Mouse (Mus musculus): ENCODE data around the gene Gfod2. TPM values are rescaled to one million over a fixed set of nuclear protein-coding genes. Genes with fewer than 3 reads are reported as not detected.

Gfod2 gene
- 5.2 TPM for polyA plus RNA-seq (2017; shearing (Covaris generic))

DNA sequence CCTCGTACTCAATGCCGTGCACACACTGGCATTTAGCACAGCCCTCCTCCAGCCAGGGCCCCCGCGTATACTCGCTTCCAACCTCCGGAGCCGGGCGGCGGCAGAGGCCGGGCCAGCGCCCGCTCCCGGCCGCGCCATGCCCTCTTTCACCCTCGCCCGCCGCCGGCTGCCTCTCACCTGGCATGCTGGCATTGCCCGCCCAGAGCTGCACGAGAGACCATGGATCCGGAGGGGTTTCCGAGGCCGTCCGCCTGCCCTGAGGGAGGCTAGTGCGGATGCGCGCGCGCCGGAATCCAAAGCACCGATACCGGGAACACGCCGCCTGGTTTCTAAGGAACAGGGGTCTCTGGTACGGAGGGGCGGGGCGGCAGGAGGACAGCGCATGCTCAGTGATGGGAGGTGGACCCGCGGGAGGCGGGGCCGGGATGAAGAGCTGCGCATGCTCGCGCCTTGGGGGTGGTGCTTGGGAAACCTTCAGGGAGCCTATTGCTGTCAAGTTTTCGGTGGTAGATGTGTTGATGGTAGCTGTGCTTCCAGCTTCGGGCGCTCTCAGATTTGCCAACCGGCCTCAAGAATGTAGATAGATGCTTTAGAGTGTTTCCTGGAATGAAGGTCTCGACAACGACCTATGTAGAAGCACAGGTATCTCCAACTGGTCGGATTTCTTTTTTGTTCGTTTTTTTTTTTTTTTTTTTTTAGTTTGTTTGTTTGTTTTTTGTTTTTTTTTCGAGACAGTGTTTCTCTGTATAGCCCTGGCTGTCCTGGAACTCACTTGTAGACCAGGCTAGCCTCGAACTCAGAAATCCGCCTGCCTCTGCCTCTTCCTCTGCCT, at the start of gene Gfod2:
Gene Gfod2, minus strand, starts transcription at position 388 of the 832 bp plus-strand sequence.

DNA sequence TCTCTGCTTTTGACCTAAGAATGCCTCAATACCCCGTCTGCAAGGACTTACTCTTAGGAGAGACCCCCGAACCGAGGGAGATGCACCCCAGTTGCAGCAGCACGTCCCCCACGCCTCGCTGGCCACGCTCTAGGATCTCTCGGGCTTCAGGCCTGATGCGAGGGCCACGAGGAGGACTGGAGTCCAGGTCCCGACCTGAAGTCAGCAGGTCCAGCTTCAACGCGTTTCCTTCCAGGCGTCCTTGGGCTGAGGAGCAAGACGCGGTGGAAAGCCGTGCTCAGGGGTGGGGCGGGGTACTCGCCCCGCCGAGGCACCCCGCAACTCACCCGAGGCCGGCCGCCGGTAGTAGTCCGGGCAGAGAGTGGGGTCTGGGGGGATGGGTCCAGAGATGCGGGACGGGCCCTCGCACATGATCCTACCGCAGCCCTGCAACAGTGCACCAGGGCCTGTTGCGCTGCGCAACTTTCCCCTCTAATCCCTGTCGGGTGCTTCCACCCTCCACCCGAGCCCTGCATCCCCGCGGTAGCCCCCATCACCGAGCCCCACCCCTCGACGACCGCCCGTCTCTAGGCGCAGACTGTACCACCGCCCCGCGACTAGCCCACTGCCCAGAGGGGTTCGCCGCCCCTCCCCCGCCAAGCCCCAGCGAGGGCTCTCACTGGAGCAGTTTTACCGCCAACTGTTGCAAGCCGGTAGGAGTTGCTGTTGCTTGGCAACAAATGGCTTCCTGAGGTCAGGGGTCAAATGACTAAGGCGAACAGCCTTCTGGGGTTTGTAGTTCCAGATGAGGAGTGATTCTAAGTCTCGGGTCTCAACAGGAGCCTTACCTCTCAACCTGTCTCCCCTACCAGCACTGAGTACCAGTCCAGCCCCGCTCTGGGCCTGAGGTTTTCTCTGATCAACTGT, 50.7 kb downstream of the Gfod2 start, which contains the start of the genes 4933405L10Rik and Enkd1:
Gene 4933405L10Rik, plus strand, starts transcription at position 158 of the 906 bp plus-strand sequence.
Gene Enkd1, minus strand, starts transcription at position 713 of the 906 bp plus-strand sequence.

DNA sequence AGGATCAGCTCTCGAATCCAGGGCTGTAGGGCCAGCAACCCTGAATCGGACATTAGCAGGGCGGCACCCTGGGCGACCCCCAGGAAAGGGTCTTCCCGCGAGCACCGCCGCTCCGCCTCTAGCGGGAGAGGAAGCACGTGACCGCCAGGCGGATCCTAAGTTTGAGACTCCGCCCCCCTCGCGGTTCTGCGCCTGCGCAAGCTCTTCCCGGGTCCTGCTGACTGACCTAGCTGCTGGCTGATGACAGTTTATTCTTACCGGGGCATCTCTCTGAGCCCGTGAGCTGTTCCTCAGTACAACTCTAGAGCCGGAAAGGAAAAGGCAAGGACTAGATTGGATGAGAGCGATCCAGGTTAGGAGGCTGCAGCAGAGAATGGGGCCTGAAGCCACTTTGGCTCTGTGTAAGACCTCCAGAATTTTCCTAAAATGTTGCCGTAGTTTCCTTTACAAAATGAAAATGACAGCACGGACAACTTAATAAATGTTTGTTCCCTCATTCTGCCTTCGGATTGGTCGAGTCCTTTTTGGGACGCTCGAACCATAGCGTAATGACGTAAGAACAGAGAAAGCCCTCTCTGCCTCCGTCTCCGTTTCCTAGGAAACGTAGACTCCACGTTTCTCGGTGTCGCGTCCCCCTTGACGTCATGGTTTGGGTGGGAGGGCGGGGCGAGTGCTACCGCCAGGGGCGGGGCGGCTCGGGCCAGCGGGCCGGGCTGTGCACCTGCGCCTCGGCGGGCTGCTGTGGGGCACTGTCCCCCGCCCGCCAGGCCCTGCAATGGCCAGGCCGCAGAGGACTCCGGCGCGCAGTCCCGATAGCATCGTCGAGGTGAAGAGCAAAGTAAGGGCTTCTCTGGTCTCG, 57.3 kb downstream of the Gfod2 start, which contains the start of the genes Acd and Pard6a:
Gene Acd, minus strand, starts transcription at position 137 of the 859 bp plus-strand sequence.
Gene Pard6a, plus strand, starts transcription at position 183 of the 859 bp plus-strand sequence.

DNA sequence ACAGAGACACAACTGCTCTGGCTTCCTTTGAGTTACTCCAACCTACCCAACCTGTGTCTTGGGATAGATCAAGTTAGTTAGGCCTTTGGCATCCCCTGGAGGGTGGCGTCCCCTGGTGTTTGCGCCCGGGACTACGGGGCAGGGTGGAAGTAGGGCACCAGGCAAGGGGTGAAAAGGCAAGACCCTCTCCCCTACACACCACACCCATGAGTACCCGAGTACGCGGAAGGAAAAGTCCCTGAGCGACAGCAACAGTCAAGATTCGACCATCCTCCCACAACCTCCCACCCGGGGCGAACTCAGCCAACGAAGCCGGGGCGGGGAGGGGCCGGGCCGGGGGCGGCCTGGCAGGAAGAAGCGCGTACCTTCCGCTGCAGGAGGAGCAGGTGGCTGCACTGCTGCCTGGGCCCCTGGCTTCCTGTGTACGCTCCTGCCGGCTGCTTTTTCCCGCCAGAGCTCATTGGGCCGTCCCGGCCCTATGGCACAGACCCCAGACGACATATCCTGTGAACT, 72.6 kb downstream of the Gfod2 start, which contains the start of gene Carmil2:
Gene Carmil2, plus strand, starts transcription at position 479 of the 513 bp plus-strand sequence.

Other genes with a start within 250 kb of the Gfod2 start
- not detected for gene Hsd11b2, start 239.9 kb downstream of the Gfod2 start, polyA plus RNA-seq (2017; shearing (Covaris generic))
- 46.7 TPM for gene Atp6v0d1, start 192.6 kb downstream of the Gfod2 start, polyA plus RNA-seq (2017; shearing (Covaris generic))
- 25.5 TPM for gene Ripor1, start 153.4 kb downstream of the Gfod2 start, polyA plus RNA-seq (2017; shearing (Covaris generic))
- gene Ctcf, start 122.1 kb downstream of the Gfod2 start, polyA plus RNA-seq (2017; shearing (Covaris generic)), result 206 TPM
- gene Agrp, start 121.3 kb downstream of the Gfod2 start, polyA plus RNA-seq (2017; shearing (Covaris generic)), result 1.1 TPM
- 167 TPM for gene Carmil2, start 72.4 kb downstream of the Gfod2 start, polyA plus RNA-seq (2017; shearing (Covaris generic))
- 75.1 TPM for gene Acd, start 57.6 kb downstream of the Gfod2 start, polyA plus RNA-seq (2017; shearing (Covaris generic))
- 9.0 TPM for gene Pard6a, start 57.5 kb downstream of the Gfod2 start, polyA plus RNA-seq (2017; shearing (Covaris generic))
- not detected for gene 4933405L10Rik, start 51.0 kb downstream of the Gfod2 start, polyA plus RNA-seq (2017; shearing (Covaris generic))
- 2.1 TPM for gene Enkd1, start 50.5 kb downstream of the Gfod2 start, polyA plus RNA-seq (2017; shearing (Covaris generic))
- 23.6 TPM for gene Ranbp10, start 68.7 kb upstream of the Gfod2 start, polyA plus RNA-seq (2017; shearing (Covaris generic))
- gene Tsnaxip1, start 69.1 kb upstream of the Gfod2 start, polyA plus RNA-seq (2017; shearing (Covaris generic)), result 0.85 TPM
- 19.7 TPM for gene Cenpt, start 94.6 kb upstream of the Gfod2 start, polyA plus RNA-seq (2017; shearing (Covaris generic))
- gene Thap11, start 96.5 kb upstream of the Gfod2 start, polyA plus RNA-seq (2017; shearing (Covaris generic)), result 36.7 TPM
- 12.7 TPM for gene Nutf2, start 101.9 kb upstream of the Gfod2 start, polyA plus RNA-seq (2017; shearing (Covaris generic))
- 80.7 TPM for gene Edc4, start 122.2 kb upstream of the Gfod2 start, polyA plus RNA-seq (2017; shearing (Covaris generic))
- gene Nrn1l, start 134.9 kb upstream of the Gfod2 start, polyA plus RNA-seq (2017; shearing (Covaris generic)), result 1.1 TPM
- 28.6 TPM for gene Pskh1, start 141.8 kb upstream of the Gfod2 start, polyA plus RNA-seq (2017; shearing (Covaris generic))
- 2.1 TPM for gene Ctrl, start 175.2 kb upstream of the Gfod2 start, polyA plus RNA-seq (2017; shearing (Covaris generic))
- gene Psmb10, start 179.8 kb upstream of the Gfod2 start, polyA plus RNA-seq (2017; shearing (Covaris generic)), result 402 TPM
- gene Lcat, start 184.7 kb upstream of the Gfod2 start, polyA plus RNA-seq (2017; shearing (Covaris generic)), result 0.44 TPM
- 19.6 TPM for gene Slc12a4, start 207.4 kb upstream of the Gfod2 start, polyA plus RNA-seq (2017; shearing (Covaris generic))
- gene Dpep3, start 220.8 kb upstream of the Gfod2 start, polyA plus RNA-seq (2017; shearing (Covaris generic)), result not detected
- gene Dus2, start 232.7 kb upstream of the Gfod2 start, polyA plus RNA-seq (2017; shearing (Covaris generic)), result 18.3 TPM
- 0.49 TPM for gene Dpep2nb, start 247.3 kb upstream of the Gfod2 start, polyA plus RNA-seq (2017; shearing (Covaris generic))